Mouse (Mus musculus) limb, embryonic 10.5 days (tissue): ENCODE measurements around the gene Znfx1. TPM values are rescaled to one million over a fixed set of nuclear protein-coding genes. Genes with fewer than 3 reads are reported as not detected.

Experiments
- DNase-seq: peaks from one replicate; pipeline ENCODE4 v3.0.0-alpha.2; 2017; ENCODE audit warnings: low spot score
- H3K27ac ChIP-seq: fragments of 300-500 bp; sonication (generic); 2 replicates; pipeline ENCODE4 v1.5.1; 2016; ENCODE audit warnings: mild to moderate bottlenecking
- H3K27me3 ChIP-seq: fragments of 300-500 bp; sonication (generic); 2 replicates; pipeline ENCODE4 v1.6.1; 2016; ENCODE audit warnings: low read depth, mild to moderate bottlenecking; ENCODE audit not compliant: poor library complexity, severe bottlenecking
- H3K36me3 ChIP-seq: fragments of 300-500 bp; sonication (generic); 2 replicates; pipeline ENCODE4 v1.6.1; 2016; ENCODE audit warnings: mild to moderate bottlenecking, moderate library complexity
- H3K4me1 ChIP-seq: fragments of 300-500 bp; sonication (generic); 2 replicates; pipeline ENCODE4 v1.6.1; 2016
- H3K4me3 ChIP-seq: fragments of 300-500 bp; sonication (generic); 2 replicates; pipeline ENCODE4 v1.5.1; 2016; ENCODE audit warnings: mild to moderate bottlenecking, moderate library complexity
- H3K9me3 ChIP-seq: fragments of 300-500 bp; sonication (generic); replicated peaks from 2 replicates; pipeline ENCODE4 v1.6.1; 2016; ENCODE audit warnings: mild to moderate bottlenecking
- WGBS: fragments of 180-500 bp; shearing (Covaris S2); methylation state at CpG from one replicate; pipeline ENCODE4 v1.1.7; 2016; 5-methylcytosine and 5-hydroxymethylcytosine counted together
- polyA plus RNA-seq: library from polyadenylated mRNA; unstranded; fragments of >200 nt; fragmentation: Nextera tagmentation; extraction: Ambion mirVana; gene quantifications from 2 replicates; pipeline ENCODE4 v1.2.1, GENCODE M21; 2016

The Znfx1 gene
- 5.0 and 5.1 TPM in 2 replicates for polyA plus RNA-seq

- Histone ChIP-seq H3K27ac (peak within 1 kb of the TSS; percentile 99), H3K4me1 (peaks cover 34% of the 10 kb centered on the region), H3K36me3 (peaks cover 41% of the 10 kb centered on the region), H3K4me3 (peak within 1 kb of the TSS; percentile 68), H3K9me3 (no peaks in the 10 kb centered on the region), H3K27me3 (no peaks in the 10 kb centered on the region)
- under 1% methylated on average over 56 of the region's 57 CpGs for WGBS
- peak; percentile 99 for DNase-seq
Measured at GRCm38 (mm10) chr2:167062965-167063880, at the start of gene Znfx1. Gene Znfx1, minus strand, starts transcription at chr2:167063015.

- no peak overlapping the region for H3K4me3 ChIP-seq
- peak; percentile 40 for DNase-seq
- peaks cover 30% of the 10 kb centered on the region for H3K4me1 ChIP-seq
- H3K9me3 ChIP-seq = no peaks in the 10 kb centered on the region
- H3K27me3 ChIP-seq = 0 out of 2 replicates have a peak, but pooled peaks cover 7% of the 10 kb centered on the region
- 58% methylated on average over 7 of the region's 7 CpGs for WGBS
- H3K36me3 ChIP-seq = no peaks in the 10 kb centered on the region
- H3K27ac ChIP-seq = peak overlapping the region; percentile 64; the same call in 1 of the 2 replicates
Measured at GRCm38 (mm10) chr2:167112259-167112658, 49.4 kb upstream of the Znfx1 start.

- Histone ChIP-seq H3K9me3 (no peaks in the 10 kb centered on the region), H3K4me3 (no peak overlapping the region), H3K4me1 (peaks cover 19% of the 10 kb centered on the region), H3K27ac (no peak overlapping the region; the same call in 1 of the 2 replicates), H3K27me3 (0 out of 2 replicates have a peak, but pooled peaks cover 7% of the 10 kb centered on the region), H3K36me3 (no peaks in the 10 kb centered on the region)
- no peak for DNase-seq
- WGBS = 86% methylated on average over 8 of the region's 8 CpGs
Measured at GRCm38 (mm10) chr2:167109506-167109905, 46.7 kb upstream of the Znfx1 start.

- H3K27me3 ChIP-seq = no peaks in the 10 kb centered on the region
- H3K4me1 ChIP-seq = 0 out of 2 replicates have a peak, but pooled peaks cover 2% of the 10 kb centered on the region
- DNase-seq = no peak
- H3K9me3 ChIP-seq = no peaks in the 10 kb centered on the region
- no peak overlapping the region for H3K4me3 ChIP-seq
- no peak overlapping the region for H3K27ac ChIP-seq
- H3K36me3 ChIP-seq = no peaks in the 10 kb centered on the region
- WGBS = 90% methylated on average over 7 of the region's 7 CpGs
Measured at GRCm38 (mm10) chr2:167103546-167103945, 40.7 kb upstream of the Znfx1 start.

GRCm38 (mm10) chr2:167101743-167102441 is 39.1 kb upstream of the Znfx1 start:
- DNase-seq = no peak
- 0 out of 2 replicates have a peak, but pooled peaks cover 2% of the 10 kb centered on the region for H3K4me1 ChIP-seq
- WGBS = 83% methylated on average over 17 of the region's 17 CpGs

GRCm38 (mm10) chr2:167094688-167095087 is 31.9 kb upstream of the Znfx1 start:
- no peaks in the 10 kb centered on the region for H3K36me3 ChIP-seq
- no peak overlapping the region for H3K4me3 ChIP-seq
- H3K4me1 ChIP-seq = peaks cover 8% of the 10 kb centered on the region; the same call in 1 of the 2 replicates
- no peaks in the 10 kb centered on the region for H3K27me3 ChIP-seq
- H3K9me3 ChIP-seq = no peaks in the 10 kb centered on the region
- DNase-seq = no peak
- WGBS = 96% methylated on average over 4 of the region's 4 CpGs
- H3K27ac ChIP-seq = no peak overlapping the region

More at GRCm38 (mm10) chr2:167101743-167102441, 39.1 kb upstream of the Znfx1 start:
- Histone ChIP-seq H3K36me3 (no peaks in the 10 kb centered on the region), H3K27ac (no peak overlapping the region), H3K27me3 (no peaks in the 10 kb centered on the region), H3K9me3 (no peaks in the 10 kb centered on the region), H3K4me3 (no peak overlapping the region)

GRCm38 (mm10) chr2:167093171-167093900 is 30.5 kb upstream of the Znfx1 start:
- H3K27ac ChIP-seq = no peak overlapping the region
- no peaks in the 10 kb centered on the region for H3K27me3 ChIP-seq
- DNase-seq = no peak
- H3K4me1 ChIP-seq = peaks cover 8% of the 10 kb centered on the region; the same call in 1 of the 2 replicates
- H3K9me3 ChIP-seq = no peaks in the 10 kb centered on the region
- no peaks in the 10 kb centered on the region for H3K36me3 ChIP-seq
- H3K4me3 ChIP-seq = no peak overlapping the region
- WGBS = 95% methylated on average over 13 of the region's 13 CpGs

GRCm38 (mm10) chr2:167090271-167090670 is 27.5 kb upstream of the Znfx1 start:
- no peaks in the 10 kb centered on the region for H3K9me3 ChIP-seq
- no peak overlapping the region for H3K4me3 ChIP-seq
- no peaks in the 10 kb centered on the region for H3K27me3 ChIP-seq
- H3K4me1 ChIP-seq = 0 out of 2 replicates have a peak, but pooled peaks cover 3% of the 10 kb centered on the region
- no peak for DNase-seq
- H3K36me3 ChIP-seq = no peaks in the 10 kb centered on the region
- WGBS = 83% methylated on average over 1 of the region's 1 CpGs
- H3K27ac ChIP-seq = no peak overlapping the region

- DNase-seq = no peak
Measured at GRCm38 (mm10) chr2:167086836-167087235, 24.0 kb upstream of the Znfx1 start.

GRCm38 (mm10) chr2:167086092-167086491 is 23.3 kb upstream of the Znfx1 start:
- Histone ChIP-seq H3K27me3 (no peaks in the 10 kb centered on the region), H3K4me1 (peaks cover 14% of the 10 kb centered on the region), H3K4me3 (no peak overlapping the region), H3K9me3 (no peaks in the 10 kb centered on the region), H3K27ac (no peak overlapping the region), H3K36me3 (no peaks in the 10 kb centered on the region)
- no peak for DNase-seq
- WGBS = 69% methylated on average over 11 of the region's 11 CpGs

More at GRCm38 (mm10) chr2:167086836-167087235, 24.0 kb upstream of the Znfx1 start:
- WGBS = 76% methylated on average over 5 of the region's 5 CpGs
- Histone ChIP-seq H3K4me3 (no peak overlapping the region), H3K9me3 (no peaks in the 10 kb centered on the region), H3K36me3 (no peaks in the 10 kb centered on the region), H3K27ac (no peak overlapping the region), H3K27me3 (no peaks in the 10 kb centered on the region), H3K4me1 (peaks cover 9% of the 10 kb centered on the region)

GRCm38 (mm10) chr2:167081639-167082038 is 18.8 kb upstream of the Znfx1 start:
- WGBS = 23% methylated on average over 4 of the region's 4 CpGs
- Histone ChIP-seq H3K4me3 (no peak overlapping the region), H3K27ac (peak overlapping the region; percentile 53; the same call in 1 of the 2 replicates), H3K9me3 (no peaks in the 10 kb centered on the region), H3K36me3 (no peaks in the 10 kb centered on the region), H3K4me1 (peaks cover 38% of the 10 kb centered on the region), H3K27me3 (no peaks in the 10 kb centered on the region)
- peak; percentile 66 for DNase-seq

- Histone ChIP-seq H3K36me3 (no peaks in the 10 kb centered on the region), H3K27me3 (no peaks in the 10 kb centered on the region), H3K4me3 (no peak overlapping the region), H3K4me1 (peaks cover 38% of the 10 kb centered on the region), H3K27ac (peak overlapping the region; percentile 53), H3K9me3 (no peaks in the 10 kb centered on the region)
- DNase-seq = no peak
- WGBS = 74% methylated on average over 6 of the region's 6 CpGs
Measured at GRCm38 (mm10) chr2:167081135-167081534, 18.3 kb upstream of the Znfx1 start.
